Mouse (Mus musculus): ENCODE data around the gene Slc6a4.
"Not testable (repeated sequence)": the region's sequence is repeated elsewhere in the genome, so short reads cannot be mapped to it uniquely, and the experiment has no call there.

Slc6a4 gene

GRCm38 (mm10) chr11:77019539-77019938 is 21.1 kb downstream of the Slc6a4 start:
- DNase-seq (ENCODE audit: low read depth): no peak

GRCm38 (mm10) chr11:77021749-77022396 is 23.5 kb downstream of the Slc6a4 start:
- DNase-seq (ENCODE audit: low read depth): no peak

- no peak for DNase-seq (ENCODE audit: low read depth)
Observed at GRCm38 (mm10) chr11:77026559-77026958, 28.2 kb downstream of the Slc6a4 start.

GRCm38 (mm10) chr11:77028157-77028556 is 29.8 kb downstream of the Slc6a4 start:
- no peak for DNase-seq (ENCODE audit: low read depth)

GRCm38 (mm10) chr11:77031151-77031934 is 32.9 kb downstream of the Slc6a4 start:
- no peak for DNase-seq (ENCODE audit: low read depth)

- DNase-seq (ENCODE audit: low read depth): no peak
Observed at GRCm38 (mm10) chr11:77041891-77042290, 43.5 kb downstream of the Slc6a4 start.

- no peak for DNase-seq (ENCODE audit: low read depth)
Observed at GRCm38 (mm10) chr11:77042816-77043215, 44.4 kb downstream of the Slc6a4 start.

- no peak for DNase-seq (ENCODE audit: low read depth)
Observed at GRCm38 (mm10) chr11:77061951-77062350, 63.5 kb downstream of the Slc6a4 start.

- no peak for DNase-seq (ENCODE audit: low read depth)
Observed at GRCm38 (mm10) chr11:77063406-77063805, 65.0 kb downstream of the Slc6a4 start.

GRCm38 (mm10) chr11:77068825-77069224 is 70.4 kb downstream of the Slc6a4 start:
- no peak for DNase-seq (ENCODE audit: low read depth)

GRCm38 (mm10) chr11:77070721-77071120 is 72.3 kb downstream of the Slc6a4 start:
- DNase-seq (ENCODE audit: low read depth): peak; percentile 52

GRCm38 (mm10) chr11:77077331-77077730 is 78.9 kb downstream of the Slc6a4 start:
- DNase-seq (ENCODE audit: low read depth): not testable (repeated sequence)

- DNase-seq (ENCODE audit: low read depth): no peak
Observed at GRCm38 (mm10) chr11:77077792-77078191, 79.4 kb downstream of the Slc6a4 start.

- peak; percentile 96 for DNase-seq (ENCODE audit: low read depth)
Observed at GRCm38 (mm10) chr11:77078273-77079134, 80.1 kb downstream of the Slc6a4 start, which contains the start of gene Nsrp1. Gene Nsrp1, minus strand, starts transcription at chr11:77078435.

- DNase-seq (ENCODE audit: low read depth): peak; percentile 24
Observed at GRCm38 (mm10) chr11:77079361-77079760, 81.0 kb downstream of the Slc6a4 start.
